In the genomic region with DNA sequence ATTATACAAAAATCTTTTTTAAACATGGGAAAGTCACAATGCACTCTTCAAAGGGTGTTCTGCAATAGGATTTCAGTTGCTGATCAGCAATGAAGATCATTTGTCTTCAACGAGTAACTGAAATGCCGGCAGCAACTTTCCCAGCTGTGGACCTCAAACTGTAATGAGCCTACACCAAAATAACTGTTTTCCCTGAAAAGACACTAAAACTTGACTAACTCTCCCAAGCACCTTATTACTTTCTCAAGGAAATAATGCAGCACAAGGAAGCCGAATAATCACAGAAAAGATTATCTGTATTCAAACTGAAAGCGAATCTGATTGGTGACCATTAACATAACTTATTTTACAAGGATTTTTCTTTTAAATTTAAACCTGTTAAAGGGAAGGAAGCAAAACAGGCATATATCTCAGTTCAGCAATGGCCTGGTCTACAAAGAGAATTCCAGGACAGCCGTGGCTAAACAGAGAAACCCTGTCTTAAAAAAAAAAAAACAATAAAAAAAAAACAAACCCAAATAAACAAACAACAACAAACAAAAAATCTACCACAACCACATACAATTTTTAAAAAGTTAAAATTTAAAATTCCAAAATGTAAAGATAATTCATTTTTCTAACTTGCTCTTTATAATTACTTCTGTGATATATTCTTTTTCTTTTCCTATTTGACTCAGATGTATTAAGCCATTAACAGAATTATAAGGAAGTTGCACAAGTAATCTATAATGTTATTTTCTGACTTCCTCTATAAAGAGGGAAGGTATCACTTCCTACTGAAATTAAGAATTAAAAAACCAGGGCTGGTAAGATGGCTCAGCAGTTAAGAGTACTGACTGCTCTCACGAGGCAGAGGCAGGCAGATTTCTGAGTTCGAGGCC, we compare ENCODE assay signal across 18 mouse cellular contexts. TPM values are rescaled to one million over a fixed set of nuclear protein-coding genes. Genes with fewer than 3 reads are reported as not detected.
DNase-seq lines count a peak whose midpoint lies in the region; ATAC-seq lines count a peak whose summit lies in the region.
"Had no signal": no experiment of that assay in that cellular context is flagged by ENCODE, and none has a peak within 500 bp of the region (broad histone marks: within the 10 kb centered on the region; RNA-seq: fewer than 3 reads in every experiment).

No protein-coding gene starts in this region.

- 89% methylated on average over 7 of the region's 7 CpGs for WGBS in midbrain, embryonic 11.5 days
- 80% methylated on average over 7 of the region's 7 CpGs for WGBS in midbrain, embryonic 10.5 days
- 39% methylated on average over 7 of the region's 7 CpGs for WGBS in macrophage (ENCODE audit: missing documents)

- no peak overlapping the region for H3K4me2 ChIP-seq in midbrain, embryonic 11.5 days
- H3K4me2 ChIP-seq: embryonic facial prominence, embryonic 13.5 days; limb, embryonic 12.5 days; neural tube, embryonic 13.5 days had no signal

- H3K27me3 ChIP-seq in midbrain, embryonic 11.5 days (ENCODE audit: control insufficient read depth, insufficient read depth, low read length), result no peaks in the 10 kb centered on the region
- no peaks in the 10 kb centered on the region for H3K27me3 ChIP-seq in midbrain, embryonic 10.5 days (ENCODE audit: low read depth, poor library complexity, severe bottlenecking)
- H3K27me3 ChIP-seq: embryonic facial prominence, embryonic 13.5 days; limb, embryonic 12.5 days; neural tube, embryonic 13.5 days had no signal

- peaks cover 97% of the 10 kb centered on the region for H3K79me2 ChIP-seq in macrophage (ENCODE audit: inconsistent target)

- H3K36me3 ChIP-seq in midbrain, embryonic 11.5 days (ENCODE audit: control insufficient read depth, insufficient read depth, low read length), result no peaks in the 10 kb centered on the region
- no peaks in the 10 kb centered on the region for H3K36me3 ChIP-seq in midbrain, embryonic 10.5 days
- H3K36me3 ChIP-seq in macrophage (ENCODE audit: inconsistent target), result no peaks in the 10 kb centered on the region
- H3K36me3 ChIP-seq: embryonic facial prominence, embryonic 13.5 days; heart, embryonic 10.5 days; neural tube, embryonic 13.5 days had no signal

- H3K9ac ChIP-seq in midbrain, embryonic 11.5 days (ENCODE audit: low read length), result no peak overlapping the region
- H3K9ac ChIP-seq: embryonic facial prominence, embryonic 13.5 days; limb, embryonic 12.5 days; neural tube, embryonic 13.5 days had no signal

- peak; percentile 66 for DNase-seq in midbrain, embryonic 11.5 days (ENCODE audit: low spot score, missing footprints)
- no peak for DNase-seq in midbrain, embryonic 10.5 days (ENCODE audit: low spot score)
- DNase-seq in retina, postnatal 1 day, result no peak
- DNase-seq in cerebellum, adult 9-10 months, result no peak
- DNase-seq in heart, postnatal 25 days (ENCODE audit: low spot score), result no peak
- DNase-seq: adrenal gland, adult 8-10 months; cerebellum, adult 11-12 months; gastrocnemius, postnatal 10 days; kidney, adult 8-10 months; kidney, postnatal 36 days; layer of hippocampus, adult 9-11 months had no signal

- H3K27ac ChIP-seq in midbrain, embryonic 11.5 days (ENCODE audit: low read depth, low read length), result no peak overlapping the region
- no peak overlapping the region for H3K27ac ChIP-seq in midbrain, embryonic 10.5 days (replicated peaks)
- peak overlapping the region; percentile 33 for H3K27ac ChIP-seq in macrophage
- H3K27ac ChIP-seq: embryonic facial prominence, embryonic 13.5 days; heart, embryonic 10.5 days; neural tube, embryonic 13.5 days had no signal

- ATAC-seq in midbrain, embryonic 11.5 days (ENCODE audit: low FRiP score), result no peak
- peak; percentile 93 for ATAC-seq in granulocyte monocyte progenitor cell, adult 5-6 weeks (replicated peaks; ENCODE audit: poor library complexity, severe bottlenecking)
- ATAC-seq: CD4-positive, CD25-positive, alpha-beta regulatory T cell, adult 4 months had no signal

- H3K4me1 ChIP-seq in midbrain, embryonic 11.5 days (ENCODE audit: control insufficient read depth, insufficient read depth, low read length), result no peaks in the 10 kb centered on the region
- H3K4me1 ChIP-seq in midbrain, embryonic 10.5 days, result no peaks in the 10 kb centered on the region
- H3K4me1 ChIP-seq: neural tube, embryonic 13.5 days had no signal

- no peak overlapping the region for H3K4me3 ChIP-seq in midbrain, embryonic 11.5 days (ENCODE audit: low read depth, low read length)
- no peak overlapping the region for H3K4me3 ChIP-seq in midbrain, embryonic 10.5 days
- H3K4me3 ChIP-seq in macrophage (ENCODE audit: inconsistent target), result no peak overlapping the region
- H3K4me3 ChIP-seq: embryonic facial prominence, embryonic 13.5 days; heart, embryonic 10.5 days; limb, embryonic 12.5 days; neural tube, embryonic 13.5 days had no signal

- H3K9me3 ChIP-seq in midbrain, embryonic 11.5 days (ENCODE audit: control insufficient read depth, low read length), result no peaks in the 10 kb centered on the region
- H3K9me3 ChIP-seq in midbrain, embryonic 10.5 days (replicated peaks), result no peaks in the 10 kb centered on the region
- H3K9me3 ChIP-seq: embryonic facial prominence, embryonic 13.5 days; heart, embryonic 10.5 days; limb, embryonic 12.5 days; neural tube, embryonic 13.5 days had no signal

- intact Hi-C loops in heart, postnatal 25 days (cut with DNase I), result no loop called here

RNA-seq across cellular contexts. Expression of a gene that starts 50.7 kb away (rescaled TPM):
- 28.6 and 32.5 TPM in 2 replicates for polyA plus RNA-seq in midbrain, embryonic 11.5 days (2014; fragmentation: Nextera tagmentation; extraction: Ambion mirVana)
- 27.0 and 31.2 TPM in 2 replicates for polyA plus RNA-seq in midbrain, embryonic 10.5 days (2016; fragmentation: Nextera tagmentation; extraction: Ambion mirVana)
- total RNA-seq in granulocyte monocyte progenitor cell, adult 5-6 weeks (2014; fragmentation: Nextera tagmentation), result 47.6 and 48.6 TPM in 2 replicates
- 57.7 and 76.1 TPM in 2 replicates for total RNA-seq in granulocyte monocyte progenitor cell, adult 5-6 weeks (2017)
- 100 to 1,000 TPM in 17 of 26 experiments, 10 to 100 TPM in 9; 26.5 to 199 (median 152) TPM for total RNA-seq in macrophage (2018; cell fraction: chromatin; rRNA removed)
- 10 to 100 TPM; 18.8 to 60.8 (median 54.1) TPM for total RNA-seq in macrophage (2018; cell fraction: cytosol; rRNA removed)
- total RNA-seq in macrophage (2018; cell fraction: nucleus; rRNA removed), result 100 to 1,000 TPM in 14 of 26 experiments, 10 to 100 TPM in 12; 32.4 to 145 (median 108) TPM
- 29.0 to 45.2 TPM (median 31.3 TPM) in 3 replicates for polyA plus RNA-seq in macrophage (2018)
- total RNA-seq in heart, postnatal 25 days (2021), result 10 to 100 TPM; 49.6 to 50.6 TPM
